Mouse (Mus musculus): ENCODE results near the gene Pars2. TPM values are rescaled to one million over a fixed set of nuclear protein-coding genes. Genes with fewer than 3 reads are reported as not detected.

Gene Pars2
- polyA plus RNA-seq (2017; shearing (Covaris generic)) = 10 to 100 TPM; 11.4 to 17.4 TPM

GRCm38 (mm10) chr4:106650833-106651527 lies at the start of gene Pars2:
Gene Pars2, plus strand, starts transcription at chr4:106651069.
- peak; percentile 98 for ATAC-seq

GRCm38 (mm10) chr4:106606639-106607554 lies 44.0 kb upstream of the Pars2 start:
- ATAC-seq = no peak

- no peak for ATAC-seq
These were observed 43.0 kb upstream of the Pars2 start for GRCm38 (mm10) chr4:106607905-106608304.

GRCm38 (mm10) chr4:106613105-106613504 lies 37.8 kb upstream of the Pars2 start:
- ATAC-seq = no peak

GRCm38 (mm10) chr4:106613560-106613959 lies 37.3 kb upstream of the Pars2 start:
- no peak for ATAC-seq

GRCm38 (mm10) chr4:106614180-106614797 lies 36.6 kb upstream of the Pars2 start:
- peak; percentile 54 for ATAC-seq

- no peak for ATAC-seq
These were observed 36.0 kb upstream of the Pars2 start for GRCm38 (mm10) chr4:106614881-106615280.

- no peak for ATAC-seq
These were observed 35.2 kb upstream of the Pars2 start for GRCm38 (mm10) chr4:106615637-106616036.

- ATAC-seq = no peak
These were observed 33.8 kb upstream of the Pars2 start, which contains the start of gene Lexm for GRCm38 (mm10) chr4:106617056-106617455. Gene Lexm, minus strand, starts transcription at chr4:106617241.

GRCm38 (mm10) chr4:106618898-106619297 lies 32.0 kb upstream of the Pars2 start:
- ATAC-seq = no peak

- ATAC-seq = no peak
These were observed 29.4 kb upstream of the Pars2 start for GRCm38 (mm10) chr4:106621428-106621827.

- no peak for ATAC-seq
These were observed 28.8 kb upstream of the Pars2 start, which contains the start of gene Ttc22 for GRCm38 (mm10) chr4:106622030-106622493. Gene Ttc22, plus strand, starts transcription at chr4:106622432.

- ATAC-seq = no peak
These were observed 28.2 kb upstream of the Pars2 start for GRCm38 (mm10) chr4:106622712-106623111.

- no peak for ATAC-seq
These were observed 26.6 kb upstream of the Pars2 start for GRCm38 (mm10) chr4:106624271-106624670.

- no peak for ATAC-seq
These were observed 23.1 kb upstream of the Pars2 start for GRCm38 (mm10) chr4:106627809-106628208.

- ATAC-seq = no peak
These were observed 22.1 kb upstream of the Pars2 start for GRCm38 (mm10) chr4:106628650-106629360.

- no peak for ATAC-seq
These were observed 21.5 kb upstream of the Pars2 start for GRCm38 (mm10) chr4:106629374-106629773.

GRCm38 (mm10) chr4:106630333-106631220 lies 20.3 kb upstream of the Pars2 start:
- peak; percentile 29 for ATAC-seq

- ATAC-seq = no peak
These were observed 18.6 kb upstream of the Pars2 start for GRCm38 (mm10) chr4:106632313-106632712.

- ATAC-seq = no peak
These were observed 17.4 kb upstream of the Pars2 start for GRCm38 (mm10) chr4:106633281-106634085.

Data from CD4-positive, CD25-positive, alpha-beta regulatory T cell, adult 4 months (primary cell).